Mouse (Mus musculus) layer of hippocampus, postnatal 36 days (tissue): Measurements from ENCODE around the gene Lsm6. TPM values are rescaled to one million over a fixed set of nuclear protein-coding genes. Genes with fewer than 3 reads are reported as not detected.

Experiments used
- DNase-seq, 2 experiments: peaks; one replicate each; pipeline ENCODE4 v3.0.0; 2022
- total RNA-seq, 2 experiments: library from RNA; stranded (reverse); gene quantifications; 2 replicates each; pipeline ENCODE4 v1.2.3; 2021

The Lsm6 gene
- total RNA-seq, 2 experiments from 2014 or later: 47.0 to 52.4 TPM

GRCm38 (mm10) chr8:78801201-78801600 is 19.7 kb downstream of the Lsm6 start:
- no peak for DNase-seq

- DNase-seq: no peak
Observed at GRCm38 (mm10) chr8:78798671-78799070, 22.3 kb downstream of the Lsm6 start.

- DNase-seq: no peak
Observed at GRCm38 (mm10) chr8:78797985-78798384, 23.0 kb downstream of the Lsm6 start.

GRCm38 (mm10) chr8:78793231-78793630 is 27.7 kb downstream of the Lsm6 start:
- no peak for DNase-seq

GRCm38 (mm10) chr8:78776816-78777215 is 44.1 kb downstream of the Lsm6 start:
- DNase-seq: no peak

- DNase-seq: no peak
Observed at GRCm38 (mm10) chr8:78771256-78771655, 49.7 kb downstream of the Lsm6 start.

GRCm38 (mm10) chr8:78770584-78770983 is 50.4 kb downstream of the Lsm6 start:
- no peak for DNase-seq

GRCm38 (mm10) chr8:78765556-78765955 is 55.4 kb downstream of the Lsm6 start:
- DNase-seq: no peak

- no peak for DNase-seq
Observed at GRCm38 (mm10) chr8:78764976-78765375, 56.0 kb downstream of the Lsm6 start.

- DNase-seq: no peak
Observed at GRCm38 (mm10) chr8:78759139-78759538, 61.8 kb downstream of the Lsm6 start.

GRCm38 (mm10) chr8:78754986-78755385 is 66.0 kb downstream of the Lsm6 start:
- DNase-seq: no peak

Other genes with a start within 250 kb of the Lsm6 start
- 10 to 100 TPM; 30.3 to 32.3 TPM for gene Zfp827, start 207.3 kb upstream of the Lsm6 start, total RNA-seq